Mouse (Mus musculus): ENCODE results near the gene Fscn2. TPM values are rescaled to one million over a fixed set of nuclear protein-coding genes. Genes with fewer than 3 reads are reported as not detected.
"Not testable (repeated sequence)": the region's sequence is repeated elsewhere in the genome, so short reads cannot be mapped to it uniquely, and the experiment has no call there.

Gene Fscn2
- polyA plus RNA-seq, 1 experiment from 2014 or later: 1.3 TPM

- Histone ChIP-seq H3K4me3 (peak within 1 kb of the TSS; percentile 98), H3K36me3 (peaks cover 28% of the 10 kb centered on the region), H3K27me3 (no peaks in the 10 kb centered on the region), H3K4me2 (peak within 1 kb of the TSS; percentile 81), H3K27ac (replicated peaks) (peak within 1 kb of the TSS; percentile 100), H3K9me3 (no peaks in the 10 kb centered on the region), H3K4me1 (replicated peaks) (peaks cover 57% of the 10 kb centered on the region), H3K9ac (peak within 1 kb of the TSS; percentile 100)
- ATAC-seq (ENCODE audit: low read depth): peak; percentile 84
- WGBS: under 1% methylated on average over 57 of the region's 103 CpGs
Measured at GRCm38 (mm10) chr11:120347791-120348683, 13.3 kb upstream of the Fscn2 start, which contains the start of gene Actg1. Gene Actg1, minus strand, starts transcription at chr11:120348542.

- H3K27me3 ChIP-seq: no peaks in the 10 kb centered on the region; the same call in 1 of the 2 replicates
- peak overlapping the region; percentile 100 for H3K9ac ChIP-seq
- peak overlapping the region; percentile 98 for H3K4me3 ChIP-seq
- peak; percentile 36 for ATAC-seq (ENCODE audit: low read depth)
- H3K4me1 ChIP-seq (replicated peaks): peaks cover 65% of the 10 kb centered on the region
- peaks cover 26% of the 10 kb centered on the region for H3K36me3 ChIP-seq
- H3K9me3 ChIP-seq: no peaks in the 10 kb centered on the region
- WGBS: under 1% methylated on average over 40 of the region's 53 CpGs
- H3K4me2 ChIP-seq: peak overlapping the region; percentile 80
- H3K27ac ChIP-seq (replicated peaks): peak overlapping the region; percentile 100
Measured at GRCm38 (mm10) chr11:120348684-120349370, 12.5 kb upstream of the Fscn2 start.

- H3K9me3 ChIP-seq: no peaks in the 10 kb centered on the region
- H3K9ac ChIP-seq: peak overlapping the region; percentile 100
- H3K27me3 ChIP-seq: no peaks in the 10 kb centered on the region; the same call in 1 of the 2 replicates
- H3K36me3 ChIP-seq: peaks cover 20% of the 10 kb centered on the region
- H3K27ac ChIP-seq (replicated peaks): peak overlapping the region; percentile 100
- WGBS: 3% methylated on average over 16 of the region's 16 CpGs
- peak; percentile 5 for ATAC-seq (ENCODE audit: low read depth)
- H3K4me1 ChIP-seq (replicated peaks): peaks cover 61% of the 10 kb centered on the region
- H3K4me3 ChIP-seq: peak overlapping the region; percentile 98
- peak overlapping the region; percentile 80 for H3K4me2 ChIP-seq
Measured at GRCm38 (mm10) chr11:120349371-120349985, 11.9 kb upstream of the Fscn2 start.

GRCm38 (mm10) chr11:120349986-120350702 is 11.2 kb upstream of the Fscn2 start:
- H3K4me1 ChIP-seq (replicated peaks): peaks cover 54% of the 10 kb centered on the region
- peaks cover 13% of the 10 kb centered on the region for H3K36me3 ChIP-seq
- no peaks in the 10 kb centered on the region; the same call in 1 of the 2 replicates for H3K27me3 ChIP-seq
- H3K9me3 ChIP-seq: no peaks in the 10 kb centered on the region
- peak overlapping the region; percentile 100 for H3K27ac ChIP-seq (replicated peaks)
- peak; percentile 40 for ATAC-seq (ENCODE audit: low read depth)
- H3K4me3 ChIP-seq: peak overlapping the region; percentile 98
- 1% methylated on average over 65 of the region's 68 CpGs for WGBS
- H3K9ac ChIP-seq: peak overlapping the region; percentile 100
- peak overlapping the region; percentile 80 for H3K4me2 ChIP-seq

- WGBS: 24% methylated on average over 11 of the region's 11 CpGs
- ATAC-seq (ENCODE audit: low read depth): no peak
- H3K4me3 ChIP-seq: peak overlapping the region; percentile 98
- H3K27me3 ChIP-seq: no peaks in the 10 kb centered on the region; the same call in 1 of the 2 replicates
- peak overlapping the region; percentile 100 for H3K27ac ChIP-seq (replicated peaks)
- H3K9me3 ChIP-seq: no peaks in the 10 kb centered on the region
- peak overlapping the region; percentile 100 for H3K9ac ChIP-seq
- peaks cover 9% of the 10 kb centered on the region for H3K36me3 ChIP-seq
- peak overlapping the region; percentile 80 for H3K4me2 ChIP-seq
- H3K4me1 ChIP-seq (replicated peaks): peaks cover 50% of the 10 kb centered on the region
Measured at GRCm38 (mm10) chr11:120350711-120351110, 10.6 kb upstream of the Fscn2 start.

- ATAC-seq (ENCODE audit: low read depth): no peak
- peaks cover 7% of the 10 kb centered on the region for H3K36me3 ChIP-seq
- H3K9me3 ChIP-seq: no peaks in the 10 kb centered on the region
- peaks cover 49% of the 10 kb centered on the region for H3K4me1 ChIP-seq (replicated peaks)
- H3K4me3 ChIP-seq: 0 out of 2 replicates have a peak overlapping the region, but pooled peaks have one; percentile 98
- peak overlapping the region; percentile 100; the same call in 1 of the 2 replicates for H3K9ac ChIP-seq
- peak overlapping the region; percentile 100 for H3K27ac ChIP-seq (replicated peaks)
- WGBS: 86% methylated on average over 10 of the region's 10 CpGs
- no peaks in the 10 kb centered on the region; the same call in 1 of the 2 replicates for H3K27me3 ChIP-seq
- H3K4me2 ChIP-seq: peak overlapping the region; percentile 80
Measured at GRCm38 (mm10) chr11:120351250-120352092, 9.9 kb upstream of the Fscn2 start.

GRCm38 (mm10) chr11:120352093-120352350 is 9.3 kb upstream of the Fscn2 start:
- H3K9me3 ChIP-seq; H3K4me2 ChIP-seq; H3K4me3 ChIP-seq; H3K36me3 ChIP-seq; ATAC-seq (ENCODE audit: low read depth); H3K27me3 ChIP-seq; H3K9ac ChIP-seq: not testable (repeated sequence)
- Histone ChIP-seq H3K27ac (replicated peaks) (peak overlapping the region; percentile 100), H3K4me1 (replicated peaks) (peaks cover 53% of the 10 kb centered on the region)
- 74% methylated on average over 5 of the region's 5 CpGs for WGBS

GRCm38 (mm10) chr11:120352571-120353290 is 8.6 kb upstream of the Fscn2 start:
- 56% methylated on average over 13 of the region's 13 CpGs for WGBS
- peaks cover 60% of the 10 kb centered on the region for H3K4me1 ChIP-seq (replicated peaks)
- no peak for ATAC-seq (ENCODE audit: low read depth)
- H3K27ac ChIP-seq (replicated peaks): peak overlapping the region; percentile 100
- H3K9me3 ChIP-seq: no peaks in the 10 kb centered on the region
- no peaks in the 10 kb centered on the region; the same call in 1 of the 2 replicates for H3K27me3 ChIP-seq
- no peak overlapping the region for H3K4me3 ChIP-seq
- no peaks in the 10 kb centered on the region for H3K36me3 ChIP-seq
- peak overlapping the region; percentile 57 for H3K9ac ChIP-seq
- no peak overlapping the region for H3K4me2 ChIP-seq

GRCm38 (mm10) chr11:120353500-120354303 is 7.6 kb upstream of the Fscn2 start:
- peaks cover 70% of the 10 kb centered on the region for H3K4me1 ChIP-seq (replicated peaks)
- H3K27ac ChIP-seq (replicated peaks): peak overlapping the region; percentile 100; the same call in 1 of the 2 replicates
- peak overlapping the region; percentile 14; the same call in 1 of the 2 replicates for H3K4me2 ChIP-seq
- WGBS: 25% methylated on average over 26 of the region's 26 CpGs
- no peak for ATAC-seq (ENCODE audit: low read depth)
- H3K9me3 ChIP-seq: no peaks in the 10 kb centered on the region
- H3K36me3 ChIP-seq: no peaks in the 10 kb centered on the region
- H3K4me3 ChIP-seq: no peak overlapping the region
- H3K27me3 ChIP-seq: no peaks in the 10 kb centered on the region; the same call in 1 of the 2 replicates
- peak overlapping the region; percentile 57 for H3K9ac ChIP-seq

All from neural tube, embryonic 13.5 days (tissue).